Mouse (Mus musculus) embryo, embryonic 9.5 days (tissue): Measurements from ENCODE around the gene Sh3bp5l.

Source experiments
- DNase-seq: peaks from one replicate; pipeline ENCODE4 v3.0.0-alpha.2; 2017; ENCODE audit errors: extremely low spot score

The Sh3bp5l gene

DNA sequence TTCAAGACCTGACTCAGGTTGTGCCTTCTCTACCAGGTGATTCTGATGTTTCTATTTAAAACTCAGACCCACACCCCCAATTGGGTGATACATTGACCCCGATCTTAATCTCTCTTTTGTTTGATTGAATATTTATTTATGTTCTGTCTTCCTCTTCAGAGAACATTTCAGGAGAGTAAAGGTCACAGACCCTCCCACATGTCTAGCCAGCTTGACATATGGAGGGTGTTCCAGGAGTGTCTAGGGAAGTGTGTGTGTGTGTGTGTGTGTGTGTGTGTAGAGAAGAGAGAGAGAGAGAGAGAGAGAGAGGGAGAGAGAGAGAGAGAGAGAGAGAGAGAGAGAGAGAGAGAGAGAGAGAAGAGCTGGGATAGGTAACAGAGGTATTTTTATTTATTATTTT lies 47.2 kb downstream of the Sh3bp5l start:
- DNase-seq: no peak

DNA sequence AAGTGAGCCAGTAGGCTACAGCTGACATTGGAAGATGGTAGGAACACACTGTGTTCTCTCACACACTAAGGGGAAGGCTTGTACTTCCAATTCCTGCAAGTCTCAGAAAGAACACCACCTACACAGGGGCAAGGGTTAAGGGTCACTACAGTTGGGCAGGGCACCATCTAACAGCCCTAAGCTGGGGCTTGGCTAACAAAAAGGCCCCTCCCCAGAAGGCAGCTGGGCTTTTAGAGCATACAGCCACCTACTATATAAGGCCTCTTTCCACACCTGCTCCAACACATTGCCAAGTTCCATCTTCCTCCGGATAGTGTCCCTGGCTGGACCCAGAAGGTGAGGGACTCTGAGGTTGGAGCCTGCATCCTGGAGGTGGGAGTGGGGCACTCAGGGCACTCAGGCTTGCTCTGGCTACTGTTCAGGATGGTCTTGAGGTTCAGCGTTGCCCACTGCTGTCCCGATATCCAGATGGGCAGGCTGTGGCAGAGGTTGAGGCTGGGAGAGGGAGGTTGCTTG lies 48.3 kb downstream of the Sh3bp5l start, which contains the start of gene Lypd8:
Gene Lypd8 (plus strand): TSS at position 281 of the 516 bp plus-strand sequence.
- DNase-seq: no peak

DNA sequence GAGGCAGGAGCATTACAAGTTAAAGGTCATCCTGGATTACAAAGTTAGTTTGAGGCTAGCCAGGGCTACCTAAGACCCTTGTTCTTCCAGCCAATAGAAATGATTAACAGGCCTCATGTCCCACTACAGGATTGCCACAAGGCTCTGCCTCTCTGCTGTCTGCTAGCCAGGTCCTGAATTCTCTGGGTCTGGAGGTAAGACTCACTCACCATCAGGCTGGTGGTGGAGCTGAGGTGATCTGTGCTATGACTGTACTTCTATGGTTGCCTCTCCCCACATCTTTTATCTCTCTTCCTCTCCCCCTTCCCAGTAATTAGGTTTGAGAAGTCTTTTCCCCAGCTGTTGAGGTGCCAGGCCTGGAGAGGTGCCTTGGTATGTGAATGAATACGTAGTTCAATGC lies 49.0 kb downstream of the Sh3bp5l start:
- DNase-seq: no peak

DNA sequence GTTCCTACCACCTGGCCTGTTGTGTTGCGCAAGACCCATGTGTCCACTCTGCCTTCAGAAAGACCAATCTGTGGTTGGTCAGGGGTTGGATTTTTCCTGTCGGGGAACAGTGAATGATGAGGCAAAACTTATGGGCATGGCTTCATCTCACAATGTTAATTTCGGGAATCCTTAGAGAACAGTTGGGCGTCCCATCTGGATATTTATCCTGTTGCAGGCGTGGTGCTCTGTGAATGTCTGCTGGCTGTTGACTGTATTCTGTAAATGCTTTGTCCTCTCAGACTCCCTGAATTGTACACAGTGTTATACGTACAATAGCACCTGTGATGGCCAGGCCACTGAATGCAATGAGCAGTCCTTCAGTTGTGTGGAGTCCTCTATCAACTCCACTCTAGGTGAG lies 51.9 kb downstream of the Sh3bp5l start:
- DNase-seq: no peak
